Mouse (Mus musculus) neural tube, embryonic 13.5 days (tissue): Measurements from ENCODE around the gene Otulin. TPM values are rescaled to one million over a fixed set of nuclear protein-coding genes. Genes with fewer than 3 reads are reported as not detected.
A peak's percentile ranks its signal among the peaks of the same experiment; 100 is the strongest.

Source experiments
- ATAC-seq: fragments of 200-750 bp; cut with Nextera tagmentation; 2 replicates; pipeline ENCODE4 v1.8.0; 2017; ENCODE audit warnings: low read depth, mild to moderate bottlenecking, moderate TSS enrichment, moderate library complexity
- H3K27ac ChIP-seq: fragments of 300-500 bp; sonication (generic); replicated peaks from 2 replicates; pipeline ENCODE4 v1.5.1; 2015; ENCODE audit warnings: moderate library complexity, mild to moderate bottlenecking, inconsistent platforms
- H3K27me3 ChIP-seq: fragments of 300-500 bp; sonication (generic); 2 replicates; pipeline ENCODE4 v1.6.1; 2015; ENCODE audit warnings: mild to moderate bottlenecking, inconsistent platforms
- H3K36me3 ChIP-seq: fragments of 300-500 bp; sonication (generic); 2 replicates; pipeline ENCODE4 v1.6.1; 2015; ENCODE audit warnings: mild to moderate bottlenecking, inconsistent platforms
- H3K4me1 ChIP-seq: fragments of 300-500 bp; sonication (generic); replicated peaks from 2 replicates; pipeline ENCODE4 v1.6.1; 2015; ENCODE audit warnings: inconsistent platforms
- H3K4me2 ChIP-seq: fragments of 300-500 bp; sonication (generic); 2 replicates; pipeline ENCODE4 v1.6.1; 2015; ENCODE audit warnings: inconsistent platforms, mild to moderate bottlenecking, moderate library complexity
- H3K4me3 ChIP-seq: fragments of 300-500 bp; sonication (generic); 2 replicates; pipeline ENCODE4 v1.5.1; 2015; ENCODE audit warnings: mild to moderate bottlenecking, inconsistent platforms
- H3K9ac ChIP-seq: fragments of 300-500 bp; sonication (generic); 2 replicates; pipeline ENCODE4 v1.6.1; 2015; ENCODE audit warnings: moderate library complexity, mild to moderate bottlenecking, inconsistent platforms
- H3K9me3 ChIP-seq: fragments of 300-500 bp; sonication (generic); 2 replicates; pipeline ENCODE4 v1.6.1; 2016; ENCODE audit warnings: inconsistent platforms
- WGBS: fragments of 180-500 bp; shearing (Covaris S2); methylation state at CpG from one replicate; pipeline ENCODE4 v1.1.7; 2015; 5-methylcytosine and 5-hydroxymethylcytosine counted together
- microRNA-seq: library from miRNA; unstranded; fragments of <30 nt; microRNA quantifications from one replicate; pipeline ENCODE4, GENCODE M21; 2016
- polyA plus RNA-seq: library from polyadenylated mRNA; unstranded; fragments of >200 nt; fragmentation: Nextera tagmentation; extraction: Ambion mirVana; gene quantifications from 2 replicates; pipeline ENCODE4 v1.2.1, GENCODE M21; 2015

The Otulin gene
- polyA plus RNA-seq, 1 experiment from 2014 or later: 31.7 TPM

DNA sequence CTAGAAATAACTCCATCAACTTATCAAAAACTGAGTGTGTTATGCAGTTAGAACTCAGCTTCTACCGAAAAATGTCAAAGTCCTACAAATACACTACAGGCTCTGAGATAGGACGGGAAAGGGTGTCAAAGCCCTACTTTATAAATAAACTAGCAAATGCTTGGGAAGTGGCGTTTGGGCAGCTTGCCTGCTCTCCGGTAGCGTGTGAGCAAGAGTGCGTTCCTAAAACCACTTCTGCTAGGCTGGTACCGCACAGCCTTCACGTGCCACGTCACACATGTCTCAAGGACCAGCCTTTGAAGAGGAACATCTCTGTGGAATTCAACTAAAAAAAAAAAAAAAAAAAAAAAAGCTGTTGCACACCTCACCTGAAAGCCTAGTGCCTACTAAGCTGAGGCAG lies 127.3 kb downstream of the Otulin start:
- Histone ChIP-seq H3K27me3 (no peaks in the 10 kb centered on the region), H3K9ac (no peak overlapping the region), H3K4me1 (peaks cover 20% of the 10 kb centered on the region), H3K9me3 (no peaks in the 10 kb centered on the region), H3K4me3 (no peak overlapping the region), H3K36me3 (no peaks in the 10 kb centered on the region), H3K27ac (no peak overlapping the region), H3K4me2 (no peak overlapping the region)
- ATAC-seq: no peak
- 92% methylated on average over 9 of the region's 9 CpGs for WGBS

DNA sequence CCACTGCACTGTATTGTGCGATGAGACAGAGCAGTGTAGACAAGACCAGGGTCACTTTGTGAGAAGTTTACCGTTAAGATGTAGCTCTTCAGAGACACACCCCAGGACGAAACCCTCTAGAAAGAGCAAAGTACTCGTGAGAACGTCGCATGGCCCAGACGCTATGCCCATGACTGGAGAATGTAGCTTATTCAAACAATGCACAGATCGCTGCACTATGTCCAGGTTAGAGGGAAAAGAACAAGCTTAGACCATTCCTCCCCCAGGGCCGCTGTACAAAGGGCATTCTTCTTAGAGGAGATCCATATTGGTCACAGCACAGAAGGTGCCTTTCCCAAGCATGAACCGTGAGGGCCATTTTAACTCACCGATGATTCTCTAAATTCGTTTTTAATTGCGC lies 128.2 kb downstream of the Otulin start:
- Histone ChIP-seq H3K27ac (no peak overlapping the region; the same call in 1 of the 2 replicates), H3K4me2 (no peak overlapping the region), H3K4me1 (peaks cover 26% of the 10 kb centered on the region), H3K36me3 (no peaks in the 10 kb centered on the region), H3K27me3 (no peaks in the 10 kb centered on the region), H3K9me3 (no peaks in the 10 kb centered on the region), H3K4me3 (no peak overlapping the region), H3K9ac (no peak overlapping the region)
- 87% methylated on average over 13 of the region's 13 CpGs for WGBS
- 0 out of 2 replicates have a peak, but pooled peaks have one; percentile 9 for ATAC-seq

DNA sequence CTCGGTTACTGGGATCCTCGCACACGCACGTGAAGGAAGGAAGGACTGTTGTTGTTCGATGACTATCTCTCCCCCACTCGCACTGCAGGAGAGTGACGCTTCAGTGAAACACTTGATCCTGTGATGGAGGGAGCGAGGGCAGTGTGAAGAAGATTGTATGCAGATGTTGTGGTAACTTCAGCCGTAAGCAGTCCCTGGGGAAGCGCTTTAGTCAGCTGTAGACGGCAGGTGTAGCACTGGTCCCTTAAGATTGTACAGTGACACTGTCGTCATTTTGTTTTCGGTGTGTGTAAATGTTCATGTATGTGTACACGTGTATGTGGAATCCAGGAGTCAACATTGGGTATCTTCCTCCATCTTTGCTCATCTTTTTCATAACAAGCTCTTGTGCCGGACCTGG lies 130.1 kb downstream of the Otulin start:
- H3K4me3 ChIP-seq: no peak overlapping the region
- H3K27ac ChIP-seq: no peak overlapping the region
- 79% methylated on average over 15 of the region's 15 CpGs for WGBS
- H3K36me3 ChIP-seq: no peaks in the 10 kb centered on the region
- H3K27me3 ChIP-seq: no peaks in the 10 kb centered on the region
- no peak for ATAC-seq
- no peak overlapping the region for H3K4me2 ChIP-seq
- peaks cover 45% of the 10 kb centered on the region for H3K4me1 ChIP-seq
- no peaks in the 10 kb centered on the region for H3K9me3 ChIP-seq
- no peak overlapping the region for H3K9ac ChIP-seq

DNA sequence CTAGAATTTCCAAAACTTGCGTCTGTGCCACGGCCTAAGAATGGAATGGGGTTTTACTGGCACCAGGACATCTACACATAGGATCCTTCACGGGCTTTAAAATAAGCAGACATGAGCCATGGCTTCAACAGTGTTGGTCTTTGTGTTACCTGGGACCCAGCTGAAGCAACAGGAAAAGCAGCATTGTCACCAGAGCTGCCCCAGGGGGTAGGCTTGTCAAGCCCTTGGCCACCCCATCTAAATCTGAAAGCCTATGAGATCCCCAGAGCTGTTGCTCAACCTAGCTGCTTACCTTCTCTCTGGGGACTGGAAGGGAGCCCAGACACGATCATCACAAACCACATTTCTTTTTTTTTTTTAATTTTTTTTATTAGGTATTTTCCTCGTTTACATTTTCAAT lies 132.4 kb downstream of the Otulin start:
- ATAC-seq: no peak
- no peak overlapping the region for H3K27ac ChIP-seq
- WGBS: 75% methylated on average over 5 of the region's 5 CpGs

DNA sequence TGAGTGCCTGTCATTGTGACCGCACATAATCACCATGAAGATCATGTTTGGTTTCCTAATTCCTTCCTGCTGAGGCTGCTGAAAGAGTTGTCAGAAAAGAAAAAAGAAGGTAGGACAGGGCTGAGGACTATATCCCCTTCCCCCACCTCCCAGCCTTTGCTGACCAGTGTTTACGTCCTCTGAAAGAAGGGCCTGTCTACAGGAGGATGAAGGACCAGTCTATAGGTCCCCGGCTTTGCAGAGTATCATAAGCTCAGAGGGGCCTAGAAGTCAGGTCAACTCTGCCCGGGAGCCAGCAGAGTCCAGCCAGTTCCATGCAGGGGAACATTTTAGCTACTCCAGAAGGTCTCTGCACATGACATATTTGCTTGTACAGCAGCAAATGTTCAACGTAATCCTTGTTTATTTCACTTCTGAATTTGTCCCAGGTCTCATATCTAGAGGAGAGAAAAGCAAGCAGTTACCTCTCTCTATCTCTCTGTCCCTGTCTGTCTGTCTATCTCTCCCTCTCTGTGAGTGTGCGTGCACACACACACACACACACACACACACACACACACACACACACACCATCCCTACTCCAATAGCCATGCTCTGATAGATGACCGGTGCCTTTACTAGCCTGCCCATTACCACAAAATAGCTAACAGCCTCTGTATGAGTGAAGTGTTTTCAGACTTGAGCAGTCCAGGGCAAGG lies 133.0 kb downstream of the Otulin start:
- Histone ChIP-seq H3K27me3 (no peaks in the 10 kb centered on the region), H3K4me3 (no peak overlapping the region), H3K4me1 (peaks cover 39% of the 10 kb centered on the region), H3K4me2 (no peak overlapping the region), H3K9me3 (no peaks in the 10 kb centered on the region), H3K9ac (no peak overlapping the region), H3K27ac (no peak overlapping the region), H3K36me3 (no peaks in the 10 kb centered on the region)
- WGBS: 51% methylated on average over 7 of the region's 7 CpGs
- ATAC-seq: no peak

More for the DNA sequence above, 132.4 kb downstream of the Otulin start:
- Histone ChIP-seq H3K4me3 (no peak overlapping the region), H3K4me2 (no peak overlapping the region), H3K9ac (no peak overlapping the region), H3K36me3 (no peaks in the 10 kb centered on the region), H3K9me3 (no peaks in the 10 kb centered on the region), H3K4me1 (peaks cover 42% of the 10 kb centered on the region), H3K27me3 (no peaks in the 10 kb centered on the region)

DNA sequence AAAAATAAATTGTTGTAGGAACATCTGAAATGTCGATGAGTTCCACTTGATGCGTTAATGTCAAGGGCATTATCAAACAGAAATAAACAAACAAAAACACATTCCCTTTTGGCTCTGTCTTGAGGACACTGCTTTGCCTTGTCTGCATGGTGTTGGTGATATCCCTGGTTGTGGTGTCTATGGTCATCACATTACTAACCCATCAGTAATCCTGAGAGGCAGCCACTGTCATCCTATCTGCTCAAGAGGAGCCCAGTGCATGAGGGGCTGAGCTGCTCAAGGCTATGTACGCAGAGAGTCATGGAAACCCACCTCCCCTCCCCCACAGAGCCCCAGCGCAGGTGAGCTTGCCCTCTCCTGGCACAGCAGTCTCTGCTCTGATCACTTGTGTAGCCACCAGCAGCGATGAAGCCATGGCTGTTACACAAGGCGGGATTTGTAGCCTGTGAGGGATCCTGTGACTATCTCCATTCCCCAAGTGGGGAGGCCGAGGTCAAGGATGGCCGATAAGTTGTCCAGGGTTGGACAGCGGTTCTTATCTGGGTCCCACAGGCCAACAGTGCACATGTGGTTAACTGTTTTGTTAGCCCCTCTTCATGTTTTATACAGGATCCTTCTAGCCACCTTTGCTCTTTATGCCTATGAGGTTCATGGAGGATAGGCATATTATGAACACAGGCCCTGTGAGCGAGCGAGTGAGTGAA lies 133.7 kb downstream of the Otulin start:
- Histone ChIP-seq H3K4me1 (peaks cover 37% of the 10 kb centered on the region), H3K9ac (no peak overlapping the region), H3K9me3 (no peaks in the 10 kb centered on the region), H3K36me3 (no peaks in the 10 kb centered on the region), H3K4me3 (no peak overlapping the region), H3K4me2 (no peak overlapping the region), H3K27me3 (no peaks in the 10 kb centered on the region), H3K27ac (no peak overlapping the region)
- WGBS: 70% methylated on average over 11 of the region's 11 CpGs
- ATAC-seq: 0 out of 2 replicates have a peak, but pooled peaks have one; percentile 19

DNA sequence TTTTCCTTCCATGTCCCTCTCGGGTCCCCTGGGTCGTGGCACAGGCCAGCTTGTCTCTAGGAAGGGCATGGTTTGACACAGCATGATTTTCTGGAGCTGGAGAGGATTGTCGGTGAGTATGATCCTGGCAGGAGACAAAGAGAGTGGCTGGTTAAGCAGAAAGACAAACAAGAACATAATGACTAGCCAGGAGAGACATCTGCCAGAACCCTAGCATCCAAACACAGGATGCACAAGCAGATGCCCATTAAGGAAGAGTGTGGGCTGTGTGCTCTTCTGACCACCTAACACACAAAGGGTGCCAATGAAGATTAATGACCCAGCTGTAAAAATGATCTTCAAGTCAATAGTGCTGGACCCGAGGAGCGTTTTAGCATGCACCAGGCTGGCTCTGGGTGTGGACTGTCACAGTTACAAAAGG lies 134.5 kb downstream of the Otulin start:
- Histone ChIP-seq H3K27me3 (no peaks in the 10 kb centered on the region), H3K9ac (no peak overlapping the region), H3K9me3 (no peaks in the 10 kb centered on the region), H3K27ac (peak overlapping the region; percentile 39; the same call in 1 of the 2 replicates), H3K4me3 (no peak overlapping the region), H3K36me3 (no peaks in the 10 kb centered on the region), H3K4me1 (peaks cover 37% of the 10 kb centered on the region), H3K4me2 (no peak overlapping the region)
- ATAC-seq: peak; percentile 59; the same call in 1 of the 2 replicates
- WGBS: 15% methylated on average over 5 of the region's 5 CpGs

DNA sequence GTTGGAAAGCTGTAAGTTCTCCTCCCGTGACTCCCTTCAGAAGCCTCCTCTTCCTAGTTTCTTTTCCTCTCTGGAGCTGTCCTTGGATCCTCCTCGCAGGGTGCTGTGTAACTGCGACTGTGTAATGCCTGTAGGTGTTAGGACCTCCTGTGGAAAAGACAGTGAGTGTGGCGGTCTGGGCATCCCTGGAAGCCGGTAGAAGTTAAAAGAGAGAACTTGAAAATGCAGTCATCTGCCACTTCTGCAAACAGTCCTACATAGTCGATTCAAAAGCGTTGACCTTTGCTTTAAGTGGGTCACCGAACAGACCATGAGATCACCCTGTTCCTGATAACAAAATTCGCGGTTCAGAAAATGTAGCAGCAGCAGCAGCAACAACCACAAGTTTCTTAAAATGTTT lies 137.0 kb downstream of the Otulin start:
- H3K4me2 ChIP-seq: no peak overlapping the region
- peaks cover 38% of the 10 kb centered on the region for H3K4me1 ChIP-seq
- H3K4me3 ChIP-seq: no peak overlapping the region
- H3K9ac ChIP-seq: no peak overlapping the region
- 45% methylated on average over 10 of the region's 10 CpGs for WGBS
- H3K9me3 ChIP-seq: no peaks in the 10 kb centered on the region
- H3K36me3 ChIP-seq: no peaks in the 10 kb centered on the region
- H3K27ac ChIP-seq: no peak overlapping the region
- ATAC-seq: no peak
- H3K27me3 ChIP-seq: no peaks in the 10 kb centered on the region

DNA sequence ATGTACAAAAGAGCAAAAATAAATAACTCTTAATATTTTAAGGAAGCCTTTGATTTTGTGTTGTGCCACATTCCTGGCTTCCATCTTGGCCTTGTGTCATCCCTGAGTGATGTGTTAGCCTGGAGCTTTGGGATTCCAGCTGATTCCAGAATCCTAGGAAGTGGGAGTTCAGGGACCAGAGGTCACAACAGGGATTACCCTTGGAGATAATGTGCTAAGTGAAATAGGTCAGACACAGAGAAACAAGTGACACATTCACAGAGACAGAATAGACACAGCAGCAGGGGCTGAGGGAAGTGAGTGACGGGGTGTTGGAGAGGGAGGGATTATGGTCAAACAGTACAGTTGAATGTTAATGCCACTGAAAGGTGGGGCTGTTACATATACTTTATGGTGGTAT lies 137.8 kb downstream of the Otulin start:
- WGBS: 83% methylated on average over 1 of the region's 1 CpGs
- Histone ChIP-seq H3K36me3 (no peaks in the 10 kb centered on the region), H3K27me3 (no peaks in the 10 kb centered on the region), H3K4me1 (peaks cover 43% of the 10 kb centered on the region), H3K9me3 (no peaks in the 10 kb centered on the region), H3K4me2 (no peak overlapping the region), H3K9ac (no peak overlapping the region), H3K27ac (no peak overlapping the region), H3K4me3 (no peak overlapping the region)
- no peak for ATAC-seq

Small RNA genes lying within 50 kb of the gene (microRNA-seq; reads per million reads assigned to microRNA genes)
- gene Mir7117: not detected

Other genes with a start within 250 kb of the Otulin start
- gene Ank, start 164.0 kb downstream of the Otulin start, polyA plus RNA-seq: 14.4 and 15.3 TPM in 2 replicates
- 11.7 and 14.8 TPM in 2 replicates for gene Otulinl, start 50.9 kb upstream of the Otulin start, polyA plus RNA-seq